Mouse (Mus musculus): ENCODE results near the gene Chd4.
A peak's percentile ranks its signal among the peaks of the same experiment; 100 is the strongest.

Gene Chd4

DNA sequence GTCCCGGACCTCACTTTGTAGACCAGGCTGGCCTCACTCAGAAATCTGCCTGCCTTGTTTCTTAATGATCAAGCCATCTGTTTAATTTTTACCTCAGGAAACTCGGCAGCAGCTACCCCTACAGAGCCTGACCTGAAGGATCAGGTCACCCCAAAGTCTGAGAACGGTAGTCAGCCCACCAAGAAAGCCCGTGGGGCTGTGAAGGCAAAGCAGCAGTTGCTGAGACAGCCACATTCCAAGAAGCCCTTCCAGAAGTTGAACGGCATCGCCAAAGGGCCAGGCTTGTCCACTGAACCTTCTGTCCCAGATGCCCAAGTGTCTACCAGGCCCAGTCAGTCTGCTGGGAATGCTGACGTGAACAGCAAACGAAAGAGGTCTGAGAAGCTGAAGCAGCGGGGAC lies 48.1 kb downstream of the Chd4 start:
- DNase-seq: peak; percentile 31

DNA sequence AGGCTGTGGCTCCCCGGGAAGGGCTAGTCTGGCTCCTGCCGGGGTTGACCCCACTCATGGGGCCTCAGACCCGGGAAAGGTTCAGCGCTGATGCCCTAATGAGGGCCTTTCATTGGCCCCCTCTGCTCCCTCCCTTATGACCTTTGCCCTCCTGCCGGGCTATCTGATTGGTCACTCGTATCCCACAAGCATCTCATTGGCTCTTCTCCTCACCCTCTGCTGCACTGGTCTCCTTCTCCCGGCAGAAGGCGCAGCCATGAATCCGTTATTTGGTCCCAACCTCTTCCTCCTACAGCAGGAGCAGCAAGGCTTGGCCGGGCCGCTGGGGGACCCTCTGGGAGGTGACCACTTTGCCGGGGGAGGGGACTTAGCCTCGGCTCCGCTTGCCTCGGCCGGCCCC lies 49.2 kb downstream of the Chd4 start, which contains the start of gene Iffo1:
Gene Iffo1 (plus strand): TSS at position 241 of the 400 bp plus-strand sequence.
- DNase-seq: peak; percentile 90

DNA sequence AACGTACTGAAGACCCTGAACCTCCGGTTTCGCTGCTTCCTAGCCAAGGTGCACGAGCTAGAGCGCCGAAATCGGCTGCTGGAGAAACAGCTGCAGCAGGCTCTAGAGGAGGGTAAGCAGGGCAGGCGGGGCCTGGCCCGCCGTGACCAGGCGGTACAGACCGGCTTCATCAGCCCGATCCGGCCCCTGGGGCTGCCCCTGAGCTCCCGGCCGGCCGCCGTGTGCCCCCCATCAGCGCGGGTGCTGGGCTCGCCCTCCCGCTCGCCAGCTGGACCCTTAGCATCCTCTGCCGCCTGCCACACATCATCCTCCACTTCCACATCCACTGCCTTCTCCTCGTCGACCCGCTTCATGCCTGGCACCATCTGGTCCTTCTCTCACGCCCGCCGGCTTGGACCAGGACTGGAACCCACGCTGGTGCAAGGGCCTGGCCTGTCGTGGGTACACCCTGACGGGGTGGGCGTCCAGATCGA lies 49.7 kb downstream of the Chd4 start:
- DNase-seq: no peak

- DNase-seq: no peak
These were observed 50.4 kb downstream of the Chd4 start for GRCm38 (mm10) chr6:125146148-125146547.

- DNase-seq: peak; percentile 34
These were observed 51.0 kb downstream of the Chd4 start for GRCm38 (mm10) chr6:125146797-125147196.

- no peak for DNase-seq
These were observed 51.5 kb downstream of the Chd4 start for GRCm38 (mm10) chr6:125147329-125147728.

- DNase-seq: no peak
These were observed 52.6 kb downstream of the Chd4 start for GRCm38 (mm10) chr6:125148251-125148925.

- peak; percentile 71 for DNase-seq
These were observed 53.3 kb downstream of the Chd4 start for GRCm38 (mm10) chr6:125148926-125149568.

GRCm38 (mm10) chr6:125149569-125149950 lies 53.8 kb downstream of the Chd4 start:
- DNase-seq: no peak

DNA sequence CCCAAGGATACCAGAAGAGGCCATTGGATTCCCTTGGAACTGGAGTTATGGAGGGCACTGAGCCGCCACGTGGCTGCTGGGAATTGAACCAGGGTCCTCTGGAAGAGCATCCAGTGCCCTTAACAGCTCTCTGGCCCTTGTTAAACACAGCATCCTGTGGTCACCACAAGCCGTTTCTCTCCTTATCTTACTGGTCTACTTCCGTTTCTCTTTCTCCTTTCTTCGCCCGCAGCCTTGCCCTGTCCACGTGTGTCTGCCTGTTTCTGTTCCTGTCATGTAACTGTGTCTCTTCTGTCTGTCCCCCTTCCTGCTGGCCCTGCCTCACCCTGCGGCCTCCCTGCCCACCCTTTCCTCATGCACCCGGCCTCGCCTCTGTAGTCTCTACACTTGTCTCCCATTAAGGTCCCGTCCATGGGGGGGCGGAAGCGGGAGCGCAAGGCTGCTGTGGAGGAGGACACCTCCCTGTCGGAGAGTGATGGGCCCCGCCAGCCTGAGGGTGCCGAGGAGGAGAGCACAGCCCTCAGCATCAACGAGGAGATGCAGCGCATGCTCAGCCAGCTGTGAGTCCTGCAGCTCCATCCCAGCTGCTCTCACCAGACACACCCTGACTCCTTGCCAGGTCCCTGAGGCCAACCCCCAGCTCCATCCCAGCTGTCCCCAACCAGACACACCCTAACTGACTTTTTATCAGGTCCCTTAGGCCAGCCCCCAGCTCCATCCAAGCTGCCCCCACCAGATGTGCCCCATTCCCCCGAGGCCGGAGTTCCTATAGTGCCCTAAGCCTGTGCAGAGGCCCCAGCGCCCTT lies 56.6 kb downstream of the Chd4 start:
- DNase-seq: no peak

- DNase-seq: no peak
These were observed 57.2 kb downstream of the Chd4 start for GRCm38 (mm10) chr6:125153018-125153389.

DNA sequence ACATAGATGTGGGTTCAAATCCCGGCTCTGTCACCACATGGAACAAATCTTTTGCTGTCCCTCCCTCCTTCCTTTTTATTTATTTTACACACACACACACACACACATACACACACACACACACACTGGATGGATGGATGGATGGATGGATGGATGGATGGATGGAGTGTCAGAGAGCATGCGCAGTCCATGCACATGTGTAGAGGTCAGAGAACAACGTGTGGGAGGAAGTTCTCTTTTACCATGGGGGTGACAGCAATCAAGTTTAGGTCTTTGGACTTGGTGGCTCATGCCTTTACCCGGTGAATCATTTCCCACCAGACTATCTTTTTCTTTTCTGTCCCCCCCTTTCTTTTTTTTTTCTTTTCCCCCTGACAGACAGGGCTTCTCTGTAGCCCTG lies 57.9 kb downstream of the Chd4 start:
- no peak for DNase-seq

DNA sequence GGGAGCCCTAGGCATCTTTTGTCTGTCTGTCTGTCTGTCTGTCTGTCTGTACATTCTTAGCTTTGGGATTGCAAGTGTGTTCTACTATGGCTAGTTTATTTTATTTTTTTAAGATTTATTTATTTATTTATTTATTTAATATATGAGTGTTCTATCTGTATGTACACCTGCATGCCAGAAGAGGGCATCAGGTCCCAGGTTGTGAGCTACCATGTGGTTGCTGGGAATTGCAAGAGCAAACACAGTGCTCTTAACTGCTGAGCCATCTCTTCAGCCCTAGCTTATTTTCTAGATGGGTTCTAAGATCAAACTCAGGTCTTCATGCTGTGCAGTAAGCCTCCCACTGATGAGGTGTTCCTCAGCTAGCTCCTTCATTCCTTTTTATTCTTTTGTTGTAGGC lies 58.8 kb downstream of the Chd4 start:
- DNase-seq: no peak

GRCm38 (mm10) chr6:125155262-125155661 lies 59.5 kb downstream of the Chd4 start:
- DNase-seq: no peak

DNA sequence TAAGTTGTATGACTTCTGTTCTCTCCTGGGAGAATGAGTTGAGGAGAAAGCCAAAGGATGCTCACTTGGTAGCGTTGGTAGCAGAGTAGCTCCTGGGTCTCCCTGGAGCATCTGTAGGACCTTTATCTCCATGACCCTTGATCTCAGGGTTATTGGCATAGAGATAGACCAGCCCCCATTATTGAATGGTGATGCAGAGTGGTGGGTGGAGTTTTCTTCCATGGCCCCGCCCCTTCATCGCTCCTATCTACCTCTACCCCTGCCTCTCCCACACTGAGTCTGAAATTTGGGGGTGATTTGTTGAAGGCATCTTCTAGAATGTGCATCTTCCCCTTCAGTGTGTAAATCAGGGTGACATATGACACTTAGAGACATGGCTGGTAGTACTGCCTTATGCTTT lies 60.7 kb downstream of the Chd4 start:
- no peak for DNase-seq

DNA sequence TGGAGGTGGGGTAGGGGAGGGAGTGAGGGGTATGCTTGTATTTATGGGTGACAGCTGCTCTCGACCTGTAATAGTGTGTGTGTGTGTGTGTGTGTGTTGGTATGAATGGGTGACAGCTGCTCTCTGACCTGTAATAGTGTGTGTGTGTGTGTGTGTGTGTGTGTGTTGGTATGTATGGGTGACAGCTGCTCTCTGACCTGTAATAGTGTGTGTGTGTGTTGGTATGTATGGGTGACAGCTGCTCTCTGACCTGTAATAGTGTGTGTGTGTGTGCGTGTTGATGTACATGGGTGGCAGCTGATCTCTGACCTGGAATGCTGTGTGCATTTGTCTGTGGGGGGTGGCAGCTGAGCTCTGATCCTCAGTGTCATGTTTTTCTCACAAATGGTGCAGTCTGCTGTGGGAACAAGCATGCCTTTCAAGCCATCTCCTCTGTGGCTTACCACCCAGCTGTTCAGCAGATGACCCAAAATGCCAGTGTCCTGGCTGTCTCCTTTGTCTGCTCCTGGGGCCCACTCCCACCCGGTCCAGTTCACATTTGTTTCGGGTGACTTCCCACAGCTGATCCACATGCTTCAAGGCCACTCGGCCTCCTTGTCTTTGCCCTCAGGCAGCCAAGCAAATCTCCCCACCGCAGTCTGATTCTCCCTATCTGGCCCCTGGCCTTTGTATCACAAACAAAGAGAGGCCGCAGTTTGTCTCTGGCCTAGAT lies 61.3 kb downstream of the Chd4 start:
- DNase-seq: no peak

GRCm38 (mm10) chr6:125158944-125159492 lies 63.2 kb downstream of the Chd4 start:
- DNase-seq: no peak

DNA sequence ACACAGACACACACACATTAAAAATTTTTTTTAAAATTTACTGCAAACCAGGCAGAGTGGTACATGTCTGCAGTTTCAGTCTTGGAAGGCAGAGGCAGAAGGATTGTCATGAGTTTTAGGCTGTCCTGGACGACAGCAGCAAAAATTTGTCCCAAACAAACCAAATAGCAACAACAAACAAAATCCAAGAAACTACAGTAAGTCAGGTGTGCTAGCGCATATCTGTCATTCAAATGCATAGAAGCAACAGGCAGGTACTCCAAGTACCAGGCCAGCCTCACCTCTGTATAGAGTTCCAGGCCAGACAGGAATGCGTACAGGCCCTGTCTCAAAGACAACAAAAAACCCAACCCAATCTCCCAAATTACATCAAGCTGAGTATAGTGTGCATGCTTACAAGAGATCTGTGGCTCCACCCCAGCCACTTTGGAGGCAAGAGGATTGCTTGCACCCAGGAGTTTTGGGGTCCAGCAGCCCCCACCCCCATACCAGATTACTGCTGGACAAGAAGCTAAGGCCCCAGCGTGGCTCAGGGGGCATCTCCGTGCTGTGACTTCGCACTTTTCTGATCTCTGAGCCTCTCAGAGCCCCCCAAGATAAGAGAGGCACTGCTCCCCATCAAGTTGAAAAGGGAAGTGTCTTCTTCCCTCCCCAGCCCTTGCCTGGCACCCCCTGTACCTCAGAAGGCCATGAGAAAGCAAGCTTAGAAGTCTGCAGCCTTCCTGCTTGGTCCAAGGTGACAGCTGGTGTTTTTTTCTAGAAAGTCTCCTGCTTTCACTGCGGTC lies 64.2 kb downstream of the Chd4 start:
- no peak for DNase-seq

- DNase-seq: no peak
These were observed 64.7 kb downstream of the Chd4 start for GRCm38 (mm10) chr6:125160558-125160853.

DNA sequence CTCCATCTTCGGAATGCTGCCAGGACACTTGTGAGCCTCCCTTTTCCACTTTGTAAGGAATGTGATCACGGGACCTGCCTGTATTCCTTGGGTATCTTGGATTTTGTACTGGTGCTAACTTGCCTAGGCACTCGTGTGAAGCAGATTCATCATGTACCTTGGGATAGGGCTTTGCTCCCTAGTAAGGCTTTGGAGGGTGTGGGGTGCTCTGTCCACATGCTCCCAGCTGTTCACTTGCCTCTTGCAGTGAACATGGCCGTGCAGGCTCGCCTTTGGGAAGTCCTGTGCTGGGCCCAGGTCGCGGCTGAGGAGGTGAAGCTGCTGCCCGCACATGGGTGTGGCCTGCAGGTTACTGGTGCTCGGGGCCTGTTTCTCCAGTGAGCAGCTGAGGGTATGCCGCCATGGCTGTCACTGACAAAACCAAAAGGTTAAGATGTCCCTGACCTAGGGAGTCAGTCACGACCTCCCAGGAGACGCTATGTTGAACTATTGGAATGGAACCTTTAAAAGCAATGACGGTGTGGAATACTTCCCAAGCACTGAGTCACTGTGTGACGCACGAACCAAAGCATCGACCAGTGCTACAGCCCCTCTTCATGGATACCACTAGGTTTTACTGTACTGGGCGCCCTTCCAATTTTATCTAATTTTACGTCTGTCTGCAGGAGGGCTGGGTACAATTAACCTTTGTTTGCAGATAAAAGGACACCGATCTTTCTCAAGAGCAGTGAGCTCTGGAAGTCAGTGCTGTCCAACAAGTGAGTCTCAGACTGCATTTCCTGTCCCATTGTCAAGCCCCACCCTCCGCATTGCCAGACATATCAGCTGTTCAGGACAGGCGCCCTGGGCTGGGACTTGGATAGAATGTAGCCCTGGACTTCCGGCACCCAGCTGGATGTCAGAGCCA lies 65.3 kb downstream of the Chd4 start:
- DNase-seq: peak; percentile 66

- peak; percentile 70 for DNase-seq
These were observed 66.2 kb downstream of the Chd4 start for GRCm38 (mm10) chr6:125161971-125162370.

Measured in kidney, adult 18-20 months (tissue).